Mouse (Mus musculus) G1E (cell line): Measurements from ENCODE around the gene Smyd2.

Experiments used
- CTCF ChIP-seq: IDR thresholded peaks from 2 replicates; pipeline ENCODE4 v1.5.1; 2012; ENCODE audit warnings: low read depth, low read length, inconsistent platforms, mixed read lengths
- GATA1 ChIP-seq: IDR thresholded peaks from 2 replicates; pipeline ENCODE4 v1.6.1; 2012; ENCODE audit warnings: borderline replicate concordance, low read length, inconsistent platforms, mixed read lengths
- GATA2 ChIP-seq: IDR thresholded peaks from 2 replicates; pipeline ENCODE4 v1.6.1; 2012; ENCODE audit warnings: low read depth, low read length, inconsistent platforms, borderline replicate concordance
- POLR2AphosphoS5 ChIP-seq: IDR thresholded peaks from 2 replicates; pipeline ENCODE4 v1.6.1; 2012; ENCODE audit warnings: low read depth, low read length, inconsistent platforms; ENCODE audit not compliant: insufficient replicate concordance
- TAL1 ChIP-seq: conservative IDR thresholded peaks from 2 replicates; pipeline ENCODE4 v1.6.1; 2012; ENCODE audit warnings: low read depth, low read length, inconsistent platforms, mixed read lengths

- TF ChIP-seq CTCF (no peak), GATA1 (no peak), POLR2AphosphoS5 (no peak), TAL1 (no peak), GATA2 (no peak)
Observed at GRCm38 (mm10) chr1:189970381-189970780, 48.2 kb upstream of the Smyd2 start.
